Mouse (Mus musculus): Measurements from ENCODE around the gene Insl6. TPM values are rescaled to one million over a fixed set of nuclear protein-coding genes. Genes with fewer than 3 reads are reported as not detected.

The Insl6 gene
- polyA plus RNA-seq, 1 experiment from 2014 or later: 7.9 TPM

DNA sequence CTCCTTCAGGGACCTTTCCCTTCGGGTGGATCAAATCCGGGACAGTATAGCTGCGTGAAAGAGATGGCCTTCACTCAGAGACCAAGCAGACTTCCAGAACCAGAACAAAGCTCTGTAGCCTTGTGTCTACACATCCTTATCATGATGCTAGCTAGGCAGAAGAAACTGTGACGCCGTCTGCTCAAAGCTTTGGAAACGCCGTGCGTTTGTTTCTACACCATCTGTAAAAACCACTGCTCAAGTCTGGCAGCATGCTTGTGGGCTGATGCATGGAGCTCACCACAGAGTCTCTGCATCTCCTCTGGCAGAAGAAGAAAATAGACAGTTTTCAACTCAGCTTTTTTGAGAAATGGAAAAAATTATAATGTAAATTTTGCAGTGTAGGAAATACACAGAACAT lies 13.4 kb downstream of the Insl6 start:
- DNase-seq (ENCODE audit: low spot score) (no peak), ATAC-seq (replicated peaks; ENCODE audit: low FRiP score, low TSS enrichment, low read depth) (no peak)
- H3K27me3 ChIP-seq (replicated peaks; ENCODE audit: control insufficient read depth, insufficient read depth, low read length): no peaks in the 10 kb centered on the region
- no peak overlapping the region for H3K27ac ChIP-seq (ENCODE audit: low read depth)
- H3K9me3 ChIP-seq (ENCODE audit: control insufficient read depth, low read length): peaks cover 8% of the 10 kb centered on the region; the same call in 1 of the 2 replicates
- H3K36me3 ChIP-seq (ENCODE audit: control insufficient read depth, insufficient read depth, low read length): peaks cover 40% of the 10 kb centered on the region
- H3K4me3 ChIP-seq (ENCODE audit: low read depth, low read length): no peak overlapping the region
- no peaks in the 10 kb centered on the region for H3K4me1 ChIP-seq (replicated peaks; ENCODE audit: control insufficient read depth, insufficient read depth, low read length)
- H3K9ac ChIP-seq (ENCODE audit: low read length): no peak overlapping the region
- WGBS: 92% methylated on average over 8 of the region's 8 CpGs
- H3K4me2 ChIP-seq (ENCODE audit: low read length): no peak overlapping the region

DNA sequence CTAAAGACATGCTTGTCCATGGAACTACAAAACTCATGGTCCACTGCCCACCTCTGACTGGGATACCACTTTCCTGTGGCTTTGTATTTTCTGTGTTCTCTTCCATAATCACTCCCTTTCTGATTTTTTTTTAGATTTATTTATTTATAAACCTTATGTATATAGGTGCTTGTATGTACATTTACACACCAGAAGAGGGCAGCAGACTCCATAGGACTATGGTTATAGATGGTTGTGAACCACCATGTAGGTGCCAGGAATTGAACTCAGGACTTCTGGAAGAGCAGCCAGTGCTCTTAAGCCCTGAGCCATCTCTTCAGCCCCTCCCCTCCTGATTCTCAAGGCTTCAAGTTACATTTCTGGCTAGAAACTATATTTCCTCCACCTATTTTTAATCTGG lies 16.3 kb downstream of the Insl6 start:
- Histone ChIP-seq H3K27me3 (replicated peaks; ENCODE audit: control insufficient read depth, insufficient read depth, low read length) (no peaks in the 10 kb centered on the region), H3K27ac (ENCODE audit: low read depth) (no peak overlapping the region), H3K9ac (ENCODE audit: low read length) (no peak overlapping the region), H3K9me3 (ENCODE audit: control insufficient read depth, low read length) (no peaks in the 10 kb centered on the region), H3K4me2 (ENCODE audit: low read length) (no peak overlapping the region), H3K4me3 (ENCODE audit: low read depth, low read length) (no peak overlapping the region), H3K4me1 (replicated peaks; ENCODE audit: control insufficient read depth, insufficient read depth, low read length) (no peaks in the 10 kb centered on the region), H3K36me3 (ENCODE audit: control insufficient read depth, insufficient read depth, low read length) (peaks cover 49% of the 10 kb centered on the region)
- no peak for DNase-seq (ENCODE audit: low spot score)
- no peak for ATAC-seq (replicated peaks; ENCODE audit: low FRiP score, low TSS enrichment, low read depth)

DNA sequence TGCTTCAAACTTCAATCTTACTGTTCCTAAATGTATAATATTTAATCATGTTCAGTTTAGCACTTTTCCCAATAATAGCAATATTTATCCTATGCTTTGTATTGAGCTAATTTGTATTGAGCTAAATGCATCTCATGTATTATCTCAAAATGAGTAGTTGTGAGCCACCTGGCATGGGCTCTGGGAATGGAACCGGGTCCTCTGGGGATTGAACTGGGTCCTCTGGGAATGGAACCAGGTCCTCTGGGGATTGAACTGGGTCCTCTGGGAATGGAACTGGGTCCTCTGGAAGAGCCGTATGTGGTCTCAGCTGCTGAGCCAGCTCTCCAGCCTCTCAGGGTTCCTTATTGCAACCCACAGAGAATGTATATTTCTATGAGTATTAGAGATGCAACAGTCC lies 23.0 kb downstream of the Insl6 start:
- WGBS: 92% methylated on average over 2 of the region's 2 CpGs
- H3K9ac ChIP-seq (ENCODE audit: low read length): no peak overlapping the region
- no peaks in the 10 kb centered on the region for H3K4me1 ChIP-seq (replicated peaks; ENCODE audit: control insufficient read depth, insufficient read depth, low read length)
- DNase-seq (ENCODE audit: low spot score): no peak
- H3K9me3 ChIP-seq (ENCODE audit: control insufficient read depth, low read length): no peaks in the 10 kb centered on the region
- H3K4me2 ChIP-seq (ENCODE audit: low read length): no peak overlapping the region
- H3K36me3 ChIP-seq (ENCODE audit: control insufficient read depth, insufficient read depth, low read length): peaks cover 73% of the 10 kb centered on the region
- no peak overlapping the region for H3K27ac ChIP-seq (ENCODE audit: low read depth)
- no peak overlapping the region for H3K4me3 ChIP-seq (ENCODE audit: low read depth, low read length)
- no peaks in the 10 kb centered on the region for H3K27me3 ChIP-seq (replicated peaks; ENCODE audit: control insufficient read depth, insufficient read depth, low read length)
- no peak for ATAC-seq (replicated peaks; ENCODE audit: low FRiP score, low TSS enrichment, low read depth)

DNA sequence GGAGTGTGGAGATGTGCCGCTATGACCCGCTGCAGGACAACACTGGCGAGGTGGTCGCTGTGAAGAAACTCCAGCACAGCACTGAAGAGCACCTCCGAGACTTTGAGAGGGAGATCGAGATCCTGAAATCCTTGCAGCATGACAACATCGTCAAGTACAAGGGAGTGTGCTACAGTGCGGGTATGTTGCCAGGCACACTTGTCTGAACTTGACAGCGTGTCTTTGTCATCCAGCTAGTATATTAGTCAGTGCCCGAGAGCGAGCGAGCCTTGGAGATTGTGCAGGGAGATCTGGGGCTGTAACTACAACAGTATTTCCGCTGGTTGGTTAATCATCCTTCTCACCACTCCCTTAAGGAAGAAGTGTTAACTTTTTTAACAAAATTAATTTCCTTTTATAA lies 24.2 kb downstream of the Insl6 start:
- peaks cover 74% of the 10 kb centered on the region for H3K36me3 ChIP-seq (ENCODE audit: control insufficient read depth, insufficient read depth, low read length)
- H3K9ac ChIP-seq (ENCODE audit: low read length): no peak overlapping the region
- no peak for DNase-seq (ENCODE audit: low spot score)
- 94% methylated on average over 13 of the region's 13 CpGs for WGBS
- no peaks in the 10 kb centered on the region for H3K27me3 ChIP-seq (replicated peaks; ENCODE audit: control insufficient read depth, insufficient read depth, low read length)
- H3K9me3 ChIP-seq (ENCODE audit: control insufficient read depth, low read length): no peaks in the 10 kb centered on the region
- H3K4me2 ChIP-seq (ENCODE audit: low read length): no peak overlapping the region
- H3K4me3 ChIP-seq (ENCODE audit: low read depth, low read length): no peak overlapping the region
- no peak for ATAC-seq (replicated peaks; ENCODE audit: low FRiP score, low TSS enrichment, low read depth)
- H3K27ac ChIP-seq (ENCODE audit: low read depth): no peak overlapping the region
- no peaks in the 10 kb centered on the region for H3K4me1 ChIP-seq (replicated peaks; ENCODE audit: control insufficient read depth, insufficient read depth, low read length)

DNA sequence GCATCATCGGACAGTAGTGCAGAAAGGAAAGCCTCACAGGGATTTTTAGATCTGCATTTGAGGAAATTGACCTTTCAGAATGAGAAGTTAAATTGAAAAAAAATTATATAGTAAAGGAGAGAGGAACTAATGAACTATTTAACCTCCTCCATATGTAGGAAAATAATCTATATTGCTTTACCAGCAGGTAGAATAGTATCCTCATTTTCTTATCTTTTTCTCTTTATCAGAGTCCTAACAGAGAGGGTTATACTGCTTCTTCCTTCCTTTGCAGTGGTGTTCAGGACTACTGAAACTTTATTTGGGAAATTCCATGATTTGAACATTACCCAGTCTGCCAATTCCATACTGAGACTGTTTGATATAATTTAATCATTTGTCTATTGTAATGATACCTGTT lies 27.8 kb downstream of the Insl6 start:
- Histone ChIP-seq H3K9me3 (ENCODE audit: control insufficient read depth, low read length) (no peaks in the 10 kb centered on the region), H3K4me1 (replicated peaks; ENCODE audit: control insufficient read depth, insufficient read depth, low read length) (no peaks in the 10 kb centered on the region), H3K27ac (ENCODE audit: low read depth) (no peak overlapping the region), H3K4me2 (ENCODE audit: low read length) (no peak overlapping the region), H3K4me3 (ENCODE audit: low read depth, low read length) (no peak overlapping the region), H3K9ac (ENCODE audit: low read length) (no peak overlapping the region), H3K36me3 (ENCODE audit: control insufficient read depth, insufficient read depth, low read length) (peaks cover 67% of the 10 kb centered on the region), H3K27me3 (replicated peaks; ENCODE audit: control insufficient read depth, insufficient read depth, low read length) (no peaks in the 10 kb centered on the region)
- DNase-seq (ENCODE audit: low spot score) (no peak), ATAC-seq (replicated peaks; ENCODE audit: low FRiP score, low TSS enrichment, low read depth) (no peak)
- WGBS: 95% methylated on average over 1 of the region's 1 CpGs

DNA sequence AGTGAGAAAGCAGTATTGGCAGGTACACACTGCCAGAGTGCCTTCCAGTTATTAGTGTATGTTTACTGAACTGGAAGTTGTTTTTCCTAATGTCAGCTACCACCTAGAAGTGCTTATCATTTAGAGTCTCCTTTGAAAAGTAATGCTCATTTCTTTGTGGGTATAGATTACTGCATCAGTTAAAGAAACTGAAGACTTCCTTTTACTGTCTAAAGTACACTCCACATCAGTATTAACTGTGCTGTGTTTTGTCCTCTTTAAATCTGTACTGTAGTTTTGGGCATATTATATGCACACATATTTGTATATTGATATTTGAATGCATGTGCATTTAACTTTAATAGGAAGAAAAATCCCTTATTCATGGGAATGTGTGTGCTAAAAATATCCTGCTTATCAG lies 29.0 kb downstream of the Insl6 start:
- peaks cover 71% of the 10 kb centered on the region for H3K36me3 ChIP-seq (ENCODE audit: control insufficient read depth, insufficient read depth, low read length)
- no peak overlapping the region for H3K4me2 ChIP-seq (ENCODE audit: low read length)
- H3K27ac ChIP-seq (ENCODE audit: low read depth): no peak overlapping the region
- ATAC-seq (replicated peaks; ENCODE audit: low FRiP score, low TSS enrichment, low read depth): no peak
- DNase-seq (ENCODE audit: low spot score): no peak
- no peak overlapping the region for H3K9ac ChIP-seq (ENCODE audit: low read length)
- H3K4me1 ChIP-seq (replicated peaks; ENCODE audit: control insufficient read depth, insufficient read depth, low read length): no peaks in the 10 kb centered on the region
- H3K27me3 ChIP-seq (replicated peaks; ENCODE audit: control insufficient read depth, insufficient read depth, low read length): no peaks in the 10 kb centered on the region
- no peak overlapping the region for H3K4me3 ChIP-seq (ENCODE audit: low read depth, low read length)
- H3K9me3 ChIP-seq (ENCODE audit: control insufficient read depth, low read length): no peaks in the 10 kb centered on the region

DNA sequence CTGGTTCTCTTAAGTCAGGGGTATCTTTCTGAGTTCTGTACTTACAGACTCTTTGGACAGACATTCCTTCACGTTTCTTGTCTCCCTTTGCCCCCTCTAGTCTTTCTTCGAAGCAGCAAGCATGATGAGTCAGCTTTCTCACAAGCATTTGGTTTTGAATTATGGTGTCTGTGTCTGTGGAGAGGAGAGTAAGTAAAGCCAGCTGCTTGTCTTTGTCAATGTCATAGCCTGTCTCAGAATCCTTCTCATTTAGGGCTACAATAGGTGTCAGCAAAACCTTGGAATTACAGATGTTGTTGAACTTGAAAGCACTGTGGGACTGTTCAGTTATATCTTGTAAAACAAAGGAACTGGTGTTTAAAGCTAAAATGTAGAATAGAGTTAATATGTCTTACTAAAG lies 30.4 kb downstream of the Insl6 start:
- peaks cover 62% of the 10 kb centered on the region for H3K36me3 ChIP-seq (ENCODE audit: control insufficient read depth, insufficient read depth, low read length)
- H3K4me2 ChIP-seq (ENCODE audit: low read length): no peak overlapping the region
- no peak overlapping the region for H3K4me3 ChIP-seq (ENCODE audit: low read depth, low read length)
- no peak for DNase-seq (ENCODE audit: low spot score)
- no peaks in the 10 kb centered on the region for H3K4me1 ChIP-seq (replicated peaks; ENCODE audit: control insufficient read depth, insufficient read depth, low read length)
- no peak overlapping the region for H3K9ac ChIP-seq (ENCODE audit: low read length)
- no peak for ATAC-seq (replicated peaks; ENCODE audit: low FRiP score, low TSS enrichment, low read depth)
- H3K9me3 ChIP-seq (ENCODE audit: control insufficient read depth, low read length): no peaks in the 10 kb centered on the region
- H3K27ac ChIP-seq (ENCODE audit: low read depth): no peak overlapping the region
- 52% methylated on average over 2 of the region's 2 CpGs for WGBS
- no peaks in the 10 kb centered on the region for H3K27me3 ChIP-seq (replicated peaks; ENCODE audit: control insufficient read depth, insufficient read depth, low read length)

DNA sequence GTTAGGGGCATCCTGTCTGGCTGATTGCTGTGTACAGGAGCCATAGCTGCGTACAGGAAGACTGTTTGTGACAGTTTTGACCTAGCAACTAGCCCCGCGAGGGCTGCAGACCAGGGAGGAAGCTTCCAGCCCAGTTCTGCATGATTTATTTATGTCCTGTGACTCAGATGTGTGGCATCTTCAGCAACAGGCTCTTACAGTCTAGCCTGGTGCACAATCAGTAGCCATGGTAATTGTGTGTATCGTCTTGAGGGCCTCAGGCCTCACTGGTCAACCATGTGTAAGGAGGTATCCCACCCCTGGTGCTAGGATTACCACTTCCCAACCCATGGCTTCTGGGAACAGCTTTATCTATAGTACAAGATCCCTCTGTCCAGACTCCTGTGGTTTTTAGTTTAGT lies 32.6 kb downstream of the Insl6 start:
- Histone ChIP-seq H3K4me3 (ENCODE audit: low read depth, low read length) (no peak overlapping the region), H3K27ac (ENCODE audit: low read depth) (no peak overlapping the region), H3K4me2 (ENCODE audit: low read length) (no peak overlapping the region), H3K9ac (ENCODE audit: low read length) (no peak overlapping the region), H3K36me3 (ENCODE audit: control insufficient read depth, insufficient read depth, low read length) (peaks cover 50% of the 10 kb centered on the region), H3K27me3 (replicated peaks; ENCODE audit: control insufficient read depth, insufficient read depth, low read length) (no peaks in the 10 kb centered on the region), H3K9me3 (ENCODE audit: control insufficient read depth, low read length) (no peaks in the 10 kb centered on the region), H3K4me1 (replicated peaks; ENCODE audit: control insufficient read depth, insufficient read depth, low read length) (no peaks in the 10 kb centered on the region)
- 75% methylated on average over 4 of the region's 4 CpGs for WGBS
- DNase-seq (ENCODE audit: low spot score): no peak
- ATAC-seq (replicated peaks; ENCODE audit: low FRiP score, low TSS enrichment, low read depth): no peak

DNA sequence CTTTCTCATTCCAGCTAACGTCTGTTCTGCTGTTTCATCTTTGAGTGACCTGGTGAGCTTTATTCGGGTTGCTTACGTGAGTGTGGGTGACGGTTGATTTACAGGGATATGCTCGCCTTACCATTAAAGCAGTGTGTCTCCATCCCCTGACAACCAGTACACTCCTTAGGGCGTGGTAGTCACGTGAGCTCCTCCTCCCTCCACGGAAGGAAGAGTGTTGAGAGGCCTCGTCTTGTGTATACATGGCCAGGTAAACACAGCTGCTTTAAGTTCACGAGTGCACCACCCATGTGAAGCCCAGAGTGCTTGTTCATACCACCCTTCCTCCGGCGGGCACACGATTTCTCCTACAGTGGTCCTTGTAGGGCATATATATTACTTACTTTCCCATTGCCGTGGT lies 33.6 kb downstream of the Insl6 start:
- Histone ChIP-seq H3K4me3 (ENCODE audit: low read depth, low read length) (no peak overlapping the region), H3K4me2 (ENCODE audit: low read length) (no peak overlapping the region), H3K4me1 (replicated peaks; ENCODE audit: control insufficient read depth, insufficient read depth, low read length) (no peaks in the 10 kb centered on the region), H3K27ac (ENCODE audit: low read depth) (no peak overlapping the region), H3K27me3 (replicated peaks; ENCODE audit: control insufficient read depth, insufficient read depth, low read length) (no peaks in the 10 kb centered on the region), H3K9ac (ENCODE audit: low read length) (no peak overlapping the region), H3K9me3 (ENCODE audit: control insufficient read depth, low read length) (no peaks in the 10 kb centered on the region), H3K36me3 (ENCODE audit: control insufficient read depth, insufficient read depth, low read length) (peaks cover 49% of the 10 kb centered on the region)
- DNase-seq (ENCODE audit: low spot score) (no peak), ATAC-seq (replicated peaks; ENCODE audit: low FRiP score, low TSS enrichment, low read depth) (no peak)
- WGBS: 56% methylated on average over 14 of the region's 14 CpGs
